In the genomic region with DNA sequence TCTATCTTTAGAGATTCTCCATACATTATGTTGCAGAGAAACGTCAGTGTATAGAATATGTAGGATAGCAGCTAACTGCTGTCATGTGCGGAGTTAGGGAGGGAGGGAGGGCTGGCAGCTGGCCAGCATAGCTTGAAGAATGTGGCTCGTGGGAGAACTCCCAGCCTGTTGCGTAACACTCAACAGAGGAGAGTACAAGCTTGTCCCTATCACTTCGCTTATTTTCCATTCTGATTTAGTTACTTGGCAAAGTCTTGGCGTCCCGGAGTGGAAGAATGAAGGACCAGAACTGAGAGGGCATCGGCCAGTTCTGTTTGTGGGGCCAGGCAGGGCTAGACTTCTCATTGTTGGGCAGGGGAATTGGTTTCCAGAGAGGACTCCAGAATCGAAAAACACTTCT, we compare ENCODE assay signal across 8 mouse cellular contexts. TPM values are rescaled to one million over a fixed set of nuclear protein-coding genes. Genes with fewer than 3 reads are reported as not detected.
A peak's percentile ranks its signal among the peaks of the same experiment; 100 is the strongest.
DNase-seq lines count a peak whose midpoint lies in the region; ATAC-seq and TF ChIP-seq lines count a peak whose summit lies in the region.

No protein-coding gene starts in this region.

- H3K27me3 ChIP-seq in midbrain, embryonic 12.5 days = no peaks in the 10 kb centered on the region
- no peaks in the 10 kb centered on the region for H3K27me3 ChIP-seq in midbrain, embryonic 11.5 days (ENCODE audit: control insufficient read depth, insufficient read depth, low read length)
- no peaks in the 10 kb centered on the region for H3K27me3 ChIP-seq in embryonic facial prominence, embryonic 13.5 days
- H3K27me3 ChIP-seq in heart, embryonic 15.5 days = no peaks in the 10 kb centered on the region
- H3K27me3 ChIP-seq in liver, postnatal 0 days (ENCODE audit: insufficient read depth, low read length) = no peaks in the 10 kb centered on the region

- ATAC-seq in midbrain, embryonic 12.5 days (ENCODE audit: low FRiP score, low read depth) = no peak
- no peak for ATAC-seq in midbrain, embryonic 11.5 days (ENCODE audit: low FRiP score)
- no peak for ATAC-seq in embryonic facial prominence, embryonic 13.5 days (ENCODE audit: insufficient number of reproducible peaks, insufficient read depth, low FRiP score, low TSS enrichment, low read depth)
- peak; percentile 81 for ATAC-seq in heart, embryonic 15.5 days (replicated peaks; ENCODE audit: insufficient number of reproducible peaks, insufficient read depth, low FRiP score, low read depth)
- 0 out of 2 replicates have a peak, but pooled peaks have one; percentile 31 for ATAC-seq in liver, postnatal 0 days
- ATAC-seq in erythroid progenitor cell, adult 5-6 weeks (replicated peaks; ENCODE audit: low FRiP score, poor library complexity, severe bottlenecking) = no peak

- H3K27ac ChIP-seq in midbrain, embryonic 12.5 days (replicated peaks) = 0 out of 2 replicates have a peak overlapping the region, but pooled peaks have one; percentile 8
- no peak overlapping the region for H3K27ac ChIP-seq in midbrain, embryonic 11.5 days (ENCODE audit: low read depth, low read length)
- peak overlapping the region; percentile 81 for H3K27ac ChIP-seq in embryonic facial prominence, embryonic 13.5 days
- H3K27ac ChIP-seq in heart, embryonic 15.5 days = peak overlapping the region; percentile 73
- H3K27ac ChIP-seq in liver, postnatal 0 days (ENCODE audit: low read depth) = peak overlapping the region; percentile 65

- TF ChIP-seq CTCF in liver, postnatal 0 days (IDR thresholded peaks at IDR 0.05; ENCODE audit: low read depth) = no peak

- 63% methylated on average over 9 of the region's 9 CpGs for WGBS in midbrain, embryonic 12.5 days
- 73% methylated on average over 9 of the region's 9 CpGs for WGBS in midbrain, embryonic 11.5 days
- 20% methylated on average over 9 of the region's 9 CpGs for WGBS in embryonic facial prominence, embryonic 13.5 days
- 11% methylated on average over 9 of the region's 9 CpGs for WGBS in heart, embryonic 15.5 days
- WGBS in liver, postnatal 0 days (ENCODE audit: insufficient replicate concordance) = 33% methylated on average over 9 of the region's 9 CpGs

- no peak for TF ChIP-seq EP300 in liver, postnatal 0 days (IDR thresholded peaks at IDR 0.05; ENCODE audit: low read depth)

- H3K9ac ChIP-seq in midbrain, embryonic 12.5 days (replicated peaks) = no peak overlapping the region
- no peak overlapping the region for H3K9ac ChIP-seq in midbrain, embryonic 11.5 days (ENCODE audit: low read length)
- H3K9ac ChIP-seq in embryonic facial prominence, embryonic 13.5 days = no peak overlapping the region
- peak overlapping the region; percentile 15; the same call in 1 of the 2 replicates for H3K9ac ChIP-seq in heart, embryonic 15.5 days
- no peak overlapping the region for H3K9ac ChIP-seq in liver, postnatal 0 days (replicated peaks)

- 0 out of 2 replicates have a peak, but pooled peaks cover 4% of the 10 kb centered on the region for H3K36me3 ChIP-seq in midbrain, embryonic 12.5 days
- no peaks in the 10 kb centered on the region for H3K36me3 ChIP-seq in midbrain, embryonic 11.5 days (ENCODE audit: control insufficient read depth, insufficient read depth, low read length)
- no peaks in the 10 kb centered on the region for H3K36me3 ChIP-seq in embryonic facial prominence, embryonic 13.5 days
- H3K36me3 ChIP-seq in heart, embryonic 15.5 days = no peaks in the 10 kb centered on the region
- peaks cover under 1% of the 10 kb centered on the region for H3K36me3 ChIP-seq in liver, postnatal 0 days (replicated peaks; ENCODE audit: insufficient read depth, low read length)

- H3K9me3 ChIP-seq in midbrain, embryonic 12.5 days = no peaks in the 10 kb centered on the region
- no peaks in the 10 kb centered on the region for H3K9me3 ChIP-seq in midbrain, embryonic 11.5 days (ENCODE audit: control insufficient read depth, low read length)
- H3K9me3 ChIP-seq in embryonic facial prominence, embryonic 13.5 days = no peaks in the 10 kb centered on the region
- no peaks in the 10 kb centered on the region for H3K9me3 ChIP-seq in heart, embryonic 15.5 days (replicated peaks)
- H3K9me3 ChIP-seq in liver, postnatal 0 days (ENCODE audit: low read length) = no peaks in the 10 kb centered on the region

- H3K4me3 ChIP-seq in midbrain, embryonic 12.5 days = no peak overlapping the region
- H3K4me3 ChIP-seq in midbrain, embryonic 11.5 days (ENCODE audit: low read depth, low read length) = no peak overlapping the region
- peak overlapping the region; percentile 14; the same call in 1 of the 2 replicates for H3K4me3 ChIP-seq in embryonic facial prominence, embryonic 13.5 days
- H3K4me3 ChIP-seq in heart, embryonic 15.5 days = peak overlapping the region; percentile 26
- no peak overlapping the region for H3K4me3 ChIP-seq in liver, postnatal 0 days (ENCODE audit: low read depth, low read length)

- no peak overlapping the region for H3K4me2 ChIP-seq in midbrain, embryonic 12.5 days (replicated peaks)
- H3K4me2 ChIP-seq in midbrain, embryonic 11.5 days = no peak overlapping the region
- H3K4me2 ChIP-seq in embryonic facial prominence, embryonic 13.5 days = peak overlapping the region; percentile 50
- H3K4me2 ChIP-seq in heart, embryonic 15.5 days = peak overlapping the region; percentile 58
- peak overlapping the region; percentile 55 for H3K4me2 ChIP-seq in liver, postnatal 0 days (ENCODE audit: low read depth, low read length)

- peaks cover 22% of the 10 kb centered on the region for H3K4me1 ChIP-seq in midbrain, embryonic 12.5 days
- no peaks in the 10 kb centered on the region for H3K4me1 ChIP-seq in midbrain, embryonic 11.5 days (ENCODE audit: control insufficient read depth, insufficient read depth, low read length)
- H3K4me1 ChIP-seq in embryonic facial prominence, embryonic 13.5 days = peaks cover 38% of the 10 kb centered on the region
- H3K4me1 ChIP-seq in heart, embryonic 15.5 days (replicated peaks) = peaks cover 37% of the 10 kb centered on the region
- peaks cover 6% of the 10 kb centered on the region; the same call in 1 of the 2 replicates for H3K4me1 ChIP-seq in liver, postnatal 0 days (ENCODE audit: insufficient read depth)

- no peak for DNase-seq in midbrain, embryonic 11.5 days (ENCODE audit: low spot score, missing footprints)
- peak; percentile 84 to 92 for DNase-seq in kidney, postnatal 25 days
- peak; percentile 73 for DNase-seq in liver, postnatal 0 days
- DNase-seq in right cerebral cortex, adult 2 months (ENCODE audit: low spot score in 2 of 2) = peak; percentile 66 to 69

RNA-seq across cellular contexts. Expression of a gene that starts 6.6 kb away (rescaled TPM):
- not detected in 2 replicates for polyA plus RNA-seq in midbrain, embryonic 12.5 days (2016; fragmentation: Nextera tagmentation; extraction: Ambion mirVana)
- not detected in 2 replicates for polyA plus RNA-seq in midbrain, embryonic 11.5 days (2014; fragmentation: Nextera tagmentation; extraction: Ambion mirVana)
- polyA plus RNA-seq in embryonic facial prominence, embryonic 13.5 days (2015; fragmentation: Nextera tagmentation; extraction: Ambion mirVana) = not detected in 2 replicates
- polyA plus RNA-seq in heart, embryonic 15.5 days (2015; fragmentation: Nextera tagmentation; extraction: Ambion mirVana) = 2.5 TPM in 1 of 2 replicates, not detected in the other
- not detected in 2 replicates for polyA plus RNA-seq in liver, postnatal 0 days (2015; fragmentation: Nextera tagmentation; extraction: Ambion mirVana)
- total RNA-seq in erythroid progenitor cell, adult 5-6 weeks (2015; ENCODE audit: low replicate concordance) = not detected in 2 replicates
- total RNA-seq in erythroid progenitor cell, adult 5-6 weeks (2017; ENCODE audit: low replicate concordance) = not detected in 2 replicates

RNA-seq across cellular contexts. Expression of a gene that starts 25.4 kb away (rescaled TPM):
- polyA plus RNA-seq in midbrain, embryonic 12.5 days (2016; fragmentation: Nextera tagmentation; extraction: Ambion mirVana) = 44.5 and 45.7 TPM in 2 replicates
- 61.2 and 65.5 TPM in 2 replicates for polyA plus RNA-seq in midbrain, embryonic 11.5 days (2014; fragmentation: Nextera tagmentation; extraction: Ambion mirVana)
- 44.9 and 45.0 TPM in 2 replicates for polyA plus RNA-seq in embryonic facial prominence, embryonic 13.5 days (2015; fragmentation: Nextera tagmentation; extraction: Ambion mirVana)
- polyA plus RNA-seq in heart, embryonic 15.5 days (2015; fragmentation: Nextera tagmentation; extraction: Ambion mirVana) = 25.7 and 28.8 TPM in 2 replicates
- polyA plus RNA-seq in liver, postnatal 0 days (2015; fragmentation: Nextera tagmentation; extraction: Ambion mirVana) = 18.9 and 21.7 TPM in 2 replicates
- total RNA-seq in erythroid progenitor cell, adult 5-6 weeks (2015; ENCODE audit: low replicate concordance) = 43.6 and 54.9 TPM in 2 replicates
- 31.5 and 32.0 TPM in 2 replicates for total RNA-seq in erythroid progenitor cell, adult 5-6 weeks (2017; ENCODE audit: low replicate concordance)

RNA-seq across cellular contexts. Expression of a gene that starts 54.6 kb away (rescaled TPM):
- 71.3 and 77.8 TPM in 2 replicates for polyA plus RNA-seq in midbrain, embryonic 12.5 days (2016; fragmentation: Nextera tagmentation; extraction: Ambion mirVana)
- polyA plus RNA-seq in midbrain, embryonic 11.5 days (2014; fragmentation: Nextera tagmentation; extraction: Ambion mirVana) = 59.0 and 59.1 TPM in 2 replicates
- 26.5 and 40.3 TPM in 2 replicates for polyA plus RNA-seq in embryonic facial prominence, embryonic 13.5 days (2015; fragmentation: Nextera tagmentation; extraction: Ambion mirVana)
- 38.6 and 39.1 TPM in 2 replicates for polyA plus RNA-seq in heart, embryonic 15.5 days (2015; fragmentation: Nextera tagmentation; extraction: Ambion mirVana)
- 24.4 and 24.5 TPM in 2 replicates for polyA plus RNA-seq in liver, postnatal 0 days (2015; fragmentation: Nextera tagmentation; extraction: Ambion mirVana)
- 92.3 and 96.0 TPM in 2 replicates for total RNA-seq in erythroid progenitor cell, adult 5-6 weeks (2015; ENCODE audit: low replicate concordance)
- total RNA-seq in erythroid progenitor cell, adult 5-6 weeks (2017; ENCODE audit: low replicate concordance) = 167 and 196 TPM in 2 replicates

Comparison
In these comparisons a context has a peak if more than half of its experiments do, and no peak if none do; other contexts are left out.
1. ATAC-seq: peak in heart, embryonic 15.5 days (single experiment) and liver, postnatal 0 days (single experiment); none in midbrain, embryonic 12.5 days (single experiment), midbrain, embryonic 11.5 days (single experiment), embryonic facial prominence, embryonic 13.5 days (single experiment) and erythroid progenitor cell, adult 5-6 weeks (single experiment).
2. H3K4me2 ChIP-seq: peak in embryonic facial prominence, embryonic 13.5 days (single experiment), heart, embryonic 15.5 days (single experiment) and liver, postnatal 0 days (single experiment); none in midbrain, embryonic 12.5 days (single experiment) and midbrain, embryonic 11.5 days (single experiment).
3. H3K4me3 ChIP-seq: peak in embryonic facial prominence, embryonic 13.5 days (single experiment) and heart, embryonic 15.5 days (single experiment); none in midbrain, embryonic 12.5 days (single experiment), midbrain, embryonic 11.5 days (single experiment) and liver, postnatal 0 days (single experiment).